Mouse (Mus musculus) heart, postnatal 4 days (tissue): Measurements from ENCODE around the gene A3galt2. TPM values are rescaled to one million over a fixed set of nuclear protein-coding genes. Genes with fewer than 3 reads are reported as not detected.

Source experiments
- DNase-seq: peaks from one replicate; pipeline ENCODE4 v3.0.0; 2021
- total RNA-seq, 2 experiments: library from RNA; stranded (reverse); gene quantifications; 2 replicates each; pipeline ENCODE4 v1.2.3; 2021

Gene A3galt2
- total RNA-seq, 2 experiments from 2014 or later: 0.20 to 0.36 TPM

DNA sequence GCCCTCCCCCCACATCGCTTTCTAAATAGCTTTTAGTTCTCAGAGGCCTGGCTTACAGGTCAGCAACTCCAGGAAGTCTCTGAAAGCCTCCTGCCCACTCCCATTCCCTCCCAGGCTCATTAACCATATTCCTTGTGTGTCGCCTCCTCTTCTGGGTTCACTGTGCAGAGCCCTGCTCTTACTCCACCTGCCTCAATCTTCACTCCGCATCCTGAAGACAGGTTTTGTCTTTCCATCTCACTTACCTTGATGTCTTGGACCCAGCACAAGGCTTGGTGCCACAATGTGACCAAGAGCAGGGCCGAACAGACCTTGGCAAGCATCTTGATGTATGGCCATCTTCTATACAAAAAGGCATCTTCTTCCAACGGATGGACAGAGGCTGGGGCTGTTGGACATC lies 4.0 kb downstream of the A3galt2 start:
- DNase-seq: no peak

- no peak for DNase-seq
These were observed 4.9 kb downstream of the A3galt2 start for GRCm38 (mm10) chr4:128760029-128760428.

GRCm38 (mm10) chr4:128766929-128767328 lies 11.8 kb downstream of the A3galt2 start:
- no peak for DNase-seq

- DNase-seq: no peak
These were observed 13.0 kb downstream of the A3galt2 start for GRCm38 (mm10) chr4:128768120-128768519.

GRCm38 (mm10) chr4:128769569-128770355 lies 14.6 kb downstream of the A3galt2 start:
- DNase-seq: no peak

DNA sequence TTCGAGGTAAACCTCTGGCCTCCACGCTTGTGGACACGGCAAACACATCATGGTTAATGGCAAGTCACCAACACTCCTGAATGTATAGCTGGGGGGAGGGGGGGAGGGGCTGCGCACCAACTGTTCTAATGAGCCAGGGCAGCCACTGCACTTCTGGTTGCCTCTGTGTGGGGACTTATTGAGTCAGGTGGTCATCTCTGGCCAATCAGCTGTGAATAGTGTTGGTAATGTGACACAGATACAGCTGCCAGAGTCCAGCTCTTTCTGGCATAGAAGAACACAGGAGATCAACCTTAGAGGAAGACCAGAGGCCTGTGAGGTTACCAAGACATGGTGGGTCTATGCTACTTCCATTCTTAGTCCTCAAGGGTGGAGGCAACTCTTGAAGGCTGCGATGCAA lies 15.5 kb downstream of the A3galt2 start:
- no peak for DNase-seq

DNA sequence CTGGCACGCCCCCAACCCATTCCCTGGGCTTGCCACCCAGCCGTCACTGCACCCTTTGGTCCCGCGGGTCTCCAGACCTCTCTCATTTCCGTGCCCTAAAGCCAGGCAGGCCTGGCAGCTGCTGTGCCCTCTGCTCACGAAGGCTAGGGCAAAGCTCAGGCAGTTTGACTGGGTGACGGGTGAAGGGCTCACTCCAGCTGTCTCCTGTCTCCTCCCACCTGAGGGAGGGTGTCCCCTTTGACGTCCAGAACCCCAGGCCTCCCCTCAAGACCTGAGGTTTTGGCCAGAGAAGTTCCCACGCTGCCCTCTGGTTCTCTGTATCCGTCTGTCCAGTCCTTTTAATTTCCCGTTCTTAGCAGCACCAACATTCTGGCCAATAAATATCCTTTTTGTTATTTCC lies 18.7 kb downstream of the A3galt2 start:
- no peak for DNase-seq

- DNase-seq: peak; percentile 68
These were observed 19.3 kb downstream of the A3galt2 start for GRCm38 (mm10) chr4:128774467-128774866.

- peak; percentile 88 for DNase-seq
These were observed 21.6 kb downstream of the A3galt2 start for GRCm38 (mm10) chr4:128776568-128777289.

- no peak for DNase-seq
These were observed 22.4 kb downstream of the A3galt2 start for GRCm38 (mm10) chr4:128777593-128777992.

DNA sequence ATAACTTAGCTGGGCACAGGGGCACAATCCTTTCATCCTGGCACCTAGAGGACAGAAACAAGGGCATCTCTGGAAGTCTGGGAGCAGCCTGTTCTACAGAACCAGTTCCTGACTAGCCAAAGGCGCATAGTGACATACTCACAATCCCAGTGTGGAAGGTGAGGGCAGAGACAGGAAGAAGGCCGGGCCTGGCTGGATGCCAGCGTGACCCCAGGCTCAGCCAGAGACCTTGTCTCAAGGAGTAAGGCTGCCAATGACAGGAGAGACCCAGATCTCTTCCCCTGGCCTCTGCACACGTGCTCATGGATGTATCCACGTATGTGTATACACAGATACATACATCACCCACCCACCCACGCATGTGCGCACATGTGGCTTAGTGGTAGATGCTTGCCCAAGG lies 26.9 kb downstream of the A3galt2 start:
- no peak for DNase-seq

DNA sequence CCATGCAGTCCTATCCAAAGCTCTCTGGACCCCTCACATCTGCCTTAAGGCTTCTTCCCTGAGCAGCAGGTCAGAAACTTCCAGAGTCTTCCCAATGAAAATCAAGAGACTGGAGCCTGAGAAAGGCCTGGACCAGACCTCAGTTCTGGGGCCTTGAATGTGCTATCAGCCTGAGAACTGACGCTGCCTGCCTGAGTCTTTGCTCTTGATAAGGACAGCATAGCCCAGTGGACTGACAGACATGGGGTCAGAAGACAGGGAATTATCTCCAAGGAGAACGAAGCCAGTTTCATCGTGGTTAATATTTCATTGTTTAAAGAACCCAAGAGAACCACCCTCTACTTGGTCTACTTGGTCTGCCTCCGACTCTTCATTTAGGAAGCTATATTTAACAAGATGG lies 27.5 kb downstream of the A3galt2 start:
- DNase-seq: no peak

- DNase-seq: no peak
These were observed 29.9 kb downstream of the A3galt2 start for GRCm38 (mm10) chr4:128784950-128785631.

GRCm38 (mm10) chr4:128785921-128786654 lies 30.9 kb downstream of the A3galt2 start:
- DNase-seq: no peak

DNA sequence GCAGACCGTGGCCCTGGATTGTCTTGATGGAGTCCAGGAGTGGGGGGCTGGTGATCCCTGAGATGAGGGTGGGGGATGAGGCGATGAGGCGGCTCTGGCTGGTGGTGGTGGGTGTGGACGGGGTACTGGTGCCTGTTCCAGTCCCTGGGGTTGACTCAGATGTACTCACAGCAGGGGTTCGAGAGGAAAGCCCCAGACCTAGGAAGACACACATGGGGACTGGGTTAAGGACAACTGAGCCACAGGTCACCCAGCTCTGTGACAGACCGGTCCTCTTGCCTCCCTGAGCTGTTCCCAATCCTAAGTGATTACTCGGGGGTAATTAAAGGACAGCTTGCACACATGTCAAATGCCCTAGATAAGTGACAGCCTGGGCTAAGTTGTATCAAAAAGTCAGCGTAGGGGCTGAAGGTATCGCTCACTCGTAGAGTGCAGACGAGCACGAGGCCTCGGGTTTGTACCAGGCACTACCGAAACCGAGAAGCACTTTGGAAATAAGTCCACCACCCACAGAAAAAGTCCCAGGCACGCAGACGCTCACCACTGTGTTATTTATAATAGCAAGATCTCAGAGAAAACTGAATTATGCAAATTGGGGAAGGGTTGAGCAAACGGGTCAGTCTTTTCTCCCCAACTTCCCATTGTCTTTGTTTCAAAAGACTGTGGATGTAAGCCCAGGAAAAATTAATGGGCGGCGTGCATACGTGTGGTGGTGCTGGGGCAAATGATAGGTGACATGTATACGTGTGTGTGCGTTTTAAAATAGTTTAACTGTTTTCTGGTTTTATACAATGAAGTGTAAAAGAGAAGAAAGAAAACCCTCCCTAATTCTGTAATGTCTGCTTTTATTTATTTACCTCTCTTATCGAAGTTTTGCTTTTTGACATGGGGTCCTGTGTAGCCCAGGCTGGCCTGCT lies 32.1 kb downstream of the A3galt2 start:
- no peak for DNase-seq

GRCm38 (mm10) chr4:128788108-128788507 lies 32.9 kb downstream of the A3galt2 start:
- DNase-seq: no peak

GRCm38 (mm10) chr4:128789646-128790045 lies 34.5 kb downstream of the A3galt2 start:
- DNase-seq: no peak

DNA sequence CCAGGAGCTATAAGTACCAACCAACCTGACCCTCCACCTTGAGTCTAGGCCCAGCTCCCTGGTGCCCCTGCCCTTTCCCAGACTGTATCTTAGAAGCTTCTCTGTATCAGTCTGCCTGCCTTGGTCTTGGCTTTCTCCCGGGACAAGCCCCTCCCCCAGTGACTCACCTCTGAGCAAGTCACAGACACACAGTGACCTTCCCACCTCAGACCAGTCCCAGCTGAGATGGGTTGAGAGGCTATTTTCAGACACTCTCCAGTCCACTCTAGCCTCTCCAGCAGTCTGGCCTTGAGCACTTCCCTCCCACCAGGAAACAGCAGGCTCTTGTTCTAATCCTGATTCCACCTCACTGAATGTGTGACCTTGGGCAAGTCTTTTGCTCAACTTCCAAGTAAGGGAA lies 38.5 kb downstream of the A3galt2 start:
- DNase-seq: peak; percentile 42

GRCm38 (mm10) chr4:128794198-128794597 lies 39.0 kb downstream of the A3galt2 start:
- DNase-seq: peak; percentile 46

GRCm38 (mm10) chr4:128795596-128795995 lies 40.4 kb downstream of the A3galt2 start:
- peak; percentile 37 for DNase-seq

- DNase-seq: no peak
These were observed 41.6 kb downstream of the A3galt2 start for GRCm38 (mm10) chr4:128796788-128797187.
